Mouse (Mus musculus) NIH3T3 (cell line): ENCODE measurements around the gene Ackr4.

Source experiments
- DNase-seq: peaks from one replicate; pipeline ENCODE4 v3.0.0-alpha.2; 2012; ENCODE audit warnings: low read depth

Gene Ackr4

GRCm38 (mm10) chr9:104106930-104107329 is 19.8 kb downstream of the Ackr4 start:
- no peak for DNase-seq

- DNase-seq, result no peak
These were observed 21.7 kb downstream of the Ackr4 start for GRCm38 (mm10) chr9:104104986-104105385.

GRCm38 (mm10) chr9:104102901-104103300 is 23.8 kb downstream of the Ackr4 start:
- DNase-seq, result no peak

- peak; percentile 23 for DNase-seq
These were observed 24.4 kb downstream of the Ackr4 start for GRCm38 (mm10) chr9:104102301-104102700.

- no peak for DNase-seq
These were observed 25.3 kb downstream of the Ackr4 start for GRCm38 (mm10) chr9:104101458-104101857.

GRCm38 (mm10) chr9:104100822-104101221 is 25.9 kb downstream of the Ackr4 start:
- DNase-seq, result no peak

- no peak for DNase-seq
These were observed 27.7 kb downstream of the Ackr4 start for GRCm38 (mm10) chr9:104099060-104099459.

GRCm38 (mm10) chr9:104098256-104098655 is 28.5 kb downstream of the Ackr4 start:
- no peak for DNase-seq

GRCm38 (mm10) chr9:104092945-104093344 is 33.8 kb downstream of the Ackr4 start:
- DNase-seq, result no peak

GRCm38 (mm10) chr9:104088555-104088954 is 38.2 kb downstream of the Ackr4 start:
- peak; percentile 32 for DNase-seq

GRCm38 (mm10) chr9:104085730-104086429 is 40.9 kb downstream of the Ackr4 start:
- peak; percentile 5 for DNase-seq

GRCm38 (mm10) chr9:104080038-104080437 is 46.7 kb downstream of the Ackr4 start:
- no peak for DNase-seq

GRCm38 (mm10) chr9:104079379-104079778 is 47.4 kb downstream of the Ackr4 start:
- DNase-seq, result peak; percentile 58

GRCm38 (mm10) chr9:104078780-104079179 is 48.0 kb downstream of the Ackr4 start:
- no peak for DNase-seq

- DNase-seq, result peak; percentile 57
These were observed 50.9 kb downstream of the Ackr4 start for GRCm38 (mm10) chr9:104075808-104076207.

GRCm38 (mm10) chr9:104070863-104071604 is 55.7 kb downstream of the Ackr4 start:
- no peak for DNase-seq

- no peak for DNase-seq
These were observed 56.5 kb downstream of the Ackr4 start for GRCm38 (mm10) chr9:104070241-104070640.

GRCm38 (mm10) chr9:104064571-104064970 is 62.2 kb downstream of the Ackr4 start:
- DNase-seq, result no peak

- DNase-seq, result peak; percentile 90
These were observed 63.3 kb downstream of the Ackr4 start, which contains the start of gene Acad11 for GRCm38 (mm10) chr9:104063244-104063961. Gene Acad11, plus strand, starts transcription at chr9:104063377.

GRCm38 (mm10) chr9:104062430-104063243 is 64.1 kb downstream of the Ackr4 start, which contains the start of gene Uba5:
Gene Uba5, minus strand, starts transcription at chr9:104063134.
- peak; percentile 85 for DNase-seq

GRCm38 (mm10) chr9:104051028-104051427 is 75.7 kb downstream of the Ackr4 start:
- DNase-seq, result no peak

GRCm38 (mm10) chr9:104043676-104044075 is 83.1 kb downstream of the Ackr4 start:
- no peak for DNase-seq
